Mouse (Mus musculus): ENCODE results near the gene Bcl2l12.

- TF ChIP-seq CTCF (IDR thresholded peaks at IDR 0.05; ENCODE audit: borderline replicate concordance, insufficient read depth, low read depth, low read length) (no peak), POLR2A (IDR thresholded peaks at IDR 0.05; ENCODE audit: borderline replicate concordance, insufficient read depth, low read length) (no peak)
Observed at GRCm38 (mm10) chr7:45036702-45037101, 38.2 kb upstream of the Bcl2l12 start.

Data from cerebellum, adult 2 months (tissue).